Mouse (Mus musculus): Measurements from ENCODE around the gene Phactr1.
"Not testable (repeated sequence)": the region's sequence is repeated elsewhere in the genome, so short reads cannot be mapped to it uniquely, and the experiment has no call there.

The Phactr1 gene

DNA sequence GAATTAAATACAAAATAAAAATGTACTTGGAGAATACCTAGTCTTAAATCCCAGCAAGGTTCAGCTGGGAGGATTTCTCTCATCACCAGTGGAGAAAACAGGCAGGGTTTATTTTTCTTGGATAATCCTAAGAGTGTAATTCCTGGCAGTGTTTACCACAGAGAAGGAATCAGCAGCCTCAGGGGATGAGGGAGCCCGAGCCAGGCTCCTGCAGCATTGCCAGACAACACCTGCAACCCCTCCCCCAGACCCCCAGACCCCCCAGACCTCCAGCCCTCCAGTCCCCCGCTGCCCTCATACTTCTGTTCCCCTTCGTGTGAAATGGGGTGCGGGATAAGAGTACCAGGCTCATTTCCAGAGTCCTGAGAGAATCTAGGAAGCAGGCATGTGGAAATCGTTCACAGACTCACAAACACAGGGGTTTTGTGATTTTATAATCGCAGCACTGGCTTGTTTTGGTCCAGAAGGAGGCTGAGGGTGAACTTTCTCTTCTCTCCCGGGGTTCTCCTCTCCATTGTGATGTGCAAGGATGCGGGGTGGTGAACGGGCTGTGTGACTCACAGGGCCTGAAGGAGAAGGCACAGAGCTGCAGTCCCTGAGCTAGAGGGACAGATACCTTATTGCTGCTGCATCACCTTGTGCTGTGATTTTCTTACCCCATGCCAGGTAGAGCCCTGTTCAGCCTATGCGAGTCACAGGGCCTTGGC is 249.3 kb downstream of the Phactr1 start:
- no peak for DNase-seq (ENCODE audit: low spot score)

DNA sequence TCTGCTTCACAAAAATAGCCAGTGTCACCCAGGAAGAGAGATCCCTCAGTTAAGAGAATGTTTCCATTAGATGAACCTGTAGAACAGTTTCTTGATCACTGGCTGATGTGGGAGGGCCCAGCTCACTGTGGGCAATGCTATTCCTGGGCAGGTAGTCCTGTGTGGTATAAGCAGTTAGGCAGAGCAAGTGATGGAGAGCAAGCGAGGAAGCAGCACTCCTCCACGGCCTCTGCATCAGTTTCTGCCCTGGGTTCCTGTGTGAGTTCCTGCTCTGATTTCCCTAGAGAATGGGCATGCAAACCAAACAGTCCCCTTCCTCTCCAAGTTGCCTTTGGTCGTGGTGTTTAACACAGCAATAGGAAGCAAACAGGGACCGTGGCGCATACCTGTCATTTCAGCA is 251.6 kb downstream of the Phactr1 start:
- DNase-seq (ENCODE audit: low spot score), result no peak

DNA sequence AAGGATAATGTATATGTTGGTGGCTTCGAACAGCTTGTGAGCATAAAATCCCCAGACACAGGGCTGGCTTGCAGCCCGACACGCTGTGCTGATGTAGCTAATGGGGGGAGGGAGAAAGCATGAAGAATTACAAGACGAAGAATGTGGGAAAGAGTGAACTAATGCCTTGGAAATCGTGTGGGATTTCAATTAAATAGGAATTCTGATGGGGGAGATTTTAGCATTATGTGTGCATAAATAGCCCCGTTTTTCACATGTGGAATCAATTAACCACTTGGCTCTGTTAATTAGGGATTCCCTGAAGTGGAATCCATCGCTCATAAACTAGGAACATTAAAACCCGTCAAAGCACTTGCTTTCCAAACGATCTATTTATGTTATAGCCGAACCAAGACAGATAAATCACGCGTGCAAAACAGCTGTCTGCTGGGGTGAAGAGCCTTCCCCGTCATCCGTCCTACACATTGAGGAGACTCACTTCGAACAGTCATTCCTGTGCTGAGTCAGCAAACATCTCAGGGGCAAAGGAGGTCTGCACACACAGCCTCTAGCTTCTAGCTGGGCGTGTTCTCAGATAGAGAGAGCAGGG is 254.2 kb downstream of the Phactr1 start:
- no peak for DNase-seq (ENCODE audit: low spot score)

DNA sequence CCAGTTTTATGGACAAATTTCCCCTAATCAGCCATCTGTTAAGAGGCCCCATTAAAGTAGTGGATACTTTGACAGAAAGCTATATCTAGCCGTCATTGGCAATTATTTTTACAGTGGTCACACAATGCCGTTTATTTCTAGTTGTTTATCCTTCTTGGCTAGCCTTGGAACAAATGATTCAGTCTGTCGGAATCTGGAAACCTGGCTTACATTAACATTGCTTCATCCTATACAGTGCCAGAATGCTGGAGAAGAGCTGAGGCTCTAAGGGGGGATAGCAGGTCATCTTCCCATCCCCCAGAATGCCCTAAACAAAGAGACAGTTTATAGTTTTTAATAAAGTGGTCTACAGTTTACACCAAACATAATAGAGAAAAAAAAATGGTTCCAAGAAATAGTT is 257.4 kb downstream of the Phactr1 start:
- DNase-seq (ENCODE audit: low spot score), result no peak

DNA sequence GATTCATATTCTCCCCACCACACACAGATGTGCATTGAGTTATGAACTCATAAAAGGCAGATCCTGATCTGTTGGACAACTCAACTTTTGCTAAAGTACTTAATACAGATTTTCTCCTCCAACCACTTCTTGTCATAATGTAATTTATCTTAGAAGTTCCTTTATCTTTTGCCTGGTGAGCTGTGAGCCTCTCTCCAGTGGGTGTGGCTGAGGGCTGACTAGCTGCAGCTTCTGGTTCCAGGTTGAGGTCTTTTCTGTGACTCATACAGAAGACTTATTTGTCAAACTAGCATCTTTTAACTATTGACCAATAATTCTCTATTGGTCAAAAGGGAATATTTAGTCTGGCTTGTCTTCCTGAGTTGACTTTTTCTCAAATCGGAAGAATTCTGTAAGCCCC is 257.9 kb downstream of the Phactr1 start:
- no peak for DNase-seq (ENCODE audit: low spot score)

DNA sequence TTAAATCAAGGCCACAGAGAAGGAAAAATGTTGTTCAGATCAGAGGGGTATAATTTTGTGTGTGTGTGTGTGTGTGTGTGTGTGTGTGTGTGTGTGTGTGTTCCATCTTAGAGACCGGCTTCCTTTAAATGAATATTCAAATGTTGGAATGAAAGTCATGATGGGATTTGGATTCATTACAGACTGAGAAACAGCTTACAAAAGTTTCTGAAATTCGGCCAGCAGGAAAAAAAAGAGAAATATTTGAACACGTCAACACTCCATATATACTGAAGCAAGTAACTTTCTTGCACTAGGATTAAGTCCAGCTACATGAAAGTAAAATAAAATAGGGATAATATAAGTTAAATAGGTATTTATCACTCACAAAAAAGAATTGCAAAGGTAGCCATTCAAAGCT is 259.8 kb downstream of the Phactr1 start:
- no peak for DNase-seq (ENCODE audit: low spot score)

DNA sequence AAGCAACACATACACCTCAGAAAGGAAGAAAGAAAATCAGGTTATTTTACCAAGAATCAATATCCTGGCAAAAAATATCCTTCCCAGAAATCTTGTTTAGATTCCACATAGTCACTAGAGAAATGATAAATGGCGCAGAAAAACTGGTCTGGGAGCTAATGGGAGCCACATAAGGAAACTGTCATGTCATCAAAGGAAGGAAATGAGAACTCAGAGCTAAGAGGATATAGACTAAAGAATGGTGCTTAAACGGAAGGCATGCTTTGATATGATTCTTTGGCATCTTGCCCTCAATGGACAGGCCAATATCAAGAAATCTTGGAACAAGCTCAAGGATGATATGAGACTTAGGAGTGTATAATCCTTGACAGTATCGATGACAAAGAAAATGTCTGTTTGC is 263.7 kb downstream of the Phactr1 start:
- no peak for DNase-seq (ENCODE audit: low spot score)

DNA sequence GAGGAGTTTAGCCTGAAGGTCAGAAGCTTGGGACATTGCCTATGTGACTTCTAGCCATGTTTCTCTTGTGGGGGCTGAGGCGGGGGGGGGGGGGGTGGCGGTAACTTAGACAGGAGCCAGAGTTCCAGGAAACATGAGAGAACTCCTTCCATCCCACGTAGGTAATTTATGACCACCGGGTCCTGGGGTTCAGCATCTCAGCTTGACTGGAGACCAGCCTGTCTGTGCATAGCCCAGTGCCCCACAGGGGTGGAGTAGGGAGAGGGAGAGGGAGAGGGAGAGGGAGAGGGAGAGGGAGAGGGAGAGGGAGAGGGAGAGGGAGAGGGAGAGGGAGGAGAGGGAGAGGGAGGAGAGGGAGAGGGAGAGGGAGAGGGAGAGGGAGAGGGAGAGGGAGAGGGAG is 264.8 kb downstream of the Phactr1 start:
- not testable (repeated sequence) for DNase-seq (ENCODE audit: low spot score)

DNA sequence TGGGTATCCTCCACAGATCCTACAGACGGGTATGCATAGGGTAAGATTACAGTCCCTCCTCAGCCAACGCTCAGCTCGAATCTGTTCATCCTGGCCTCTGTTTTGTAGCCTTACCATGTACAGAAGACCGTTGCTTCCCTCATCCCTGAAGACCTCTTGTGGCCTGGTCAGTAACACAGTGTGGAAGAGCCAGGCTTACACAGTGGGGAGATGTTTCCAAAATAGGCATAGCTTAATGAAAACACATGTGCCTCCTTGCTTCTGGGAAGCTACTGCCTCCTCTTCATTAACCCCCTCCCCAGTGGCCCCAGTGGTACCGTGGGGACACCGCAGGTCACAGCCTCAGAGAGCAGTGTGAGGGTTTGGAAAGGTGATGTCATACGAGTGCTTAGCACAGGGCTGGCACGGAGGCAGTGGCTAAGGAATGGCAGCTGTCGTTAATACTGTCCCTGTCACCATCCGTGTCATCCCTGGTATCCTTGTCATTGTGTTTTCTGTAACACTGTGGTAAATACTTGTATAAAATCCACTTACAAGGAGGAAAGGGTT is 268.4 kb downstream of the Phactr1 start:
- no peak for DNase-seq (ENCODE audit: low spot score)

DNA sequence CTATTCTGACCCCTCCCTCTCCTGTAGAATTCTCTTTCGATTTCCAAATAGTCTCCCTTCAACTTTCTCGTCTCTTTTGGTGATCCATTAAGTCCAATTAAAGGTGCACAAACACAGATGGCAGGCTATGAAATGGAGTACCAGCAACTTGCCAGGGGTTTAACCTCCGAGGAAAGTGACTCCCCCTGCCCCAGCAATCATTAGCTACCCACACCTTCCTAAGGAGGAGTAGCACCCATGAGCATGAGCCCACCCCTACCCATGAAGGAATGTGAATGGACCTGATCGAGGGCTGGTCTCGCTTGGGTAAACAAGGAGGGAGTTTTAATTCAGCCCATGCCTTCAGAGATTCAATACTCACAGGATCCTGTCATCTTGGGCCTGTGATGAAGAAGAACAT is 268.9 kb downstream of the Phactr1 start:
- DNase-seq (ENCODE audit: low spot score), result no peak

DNA sequence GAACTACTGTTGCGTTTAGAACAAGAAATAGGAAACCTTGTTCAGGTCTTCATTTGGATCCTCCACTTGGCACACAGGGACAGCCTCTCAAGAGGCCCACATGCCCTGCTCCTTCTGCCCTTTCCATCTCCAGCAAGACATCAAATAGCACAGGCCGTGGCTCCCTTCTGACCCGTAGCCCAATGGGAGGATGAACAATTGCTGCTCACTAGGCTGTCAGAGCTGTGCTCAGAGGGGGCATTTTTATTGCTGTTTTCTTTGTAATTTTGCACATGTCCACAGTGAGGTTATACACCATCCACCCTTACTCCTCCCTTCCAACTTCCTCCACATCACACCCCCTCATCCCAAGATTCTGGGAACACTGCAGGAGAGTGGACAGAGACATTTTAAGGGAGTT is 269.6 kb downstream of the Phactr1 start:
- no peak for DNase-seq (ENCODE audit: low spot score)

DNA sequence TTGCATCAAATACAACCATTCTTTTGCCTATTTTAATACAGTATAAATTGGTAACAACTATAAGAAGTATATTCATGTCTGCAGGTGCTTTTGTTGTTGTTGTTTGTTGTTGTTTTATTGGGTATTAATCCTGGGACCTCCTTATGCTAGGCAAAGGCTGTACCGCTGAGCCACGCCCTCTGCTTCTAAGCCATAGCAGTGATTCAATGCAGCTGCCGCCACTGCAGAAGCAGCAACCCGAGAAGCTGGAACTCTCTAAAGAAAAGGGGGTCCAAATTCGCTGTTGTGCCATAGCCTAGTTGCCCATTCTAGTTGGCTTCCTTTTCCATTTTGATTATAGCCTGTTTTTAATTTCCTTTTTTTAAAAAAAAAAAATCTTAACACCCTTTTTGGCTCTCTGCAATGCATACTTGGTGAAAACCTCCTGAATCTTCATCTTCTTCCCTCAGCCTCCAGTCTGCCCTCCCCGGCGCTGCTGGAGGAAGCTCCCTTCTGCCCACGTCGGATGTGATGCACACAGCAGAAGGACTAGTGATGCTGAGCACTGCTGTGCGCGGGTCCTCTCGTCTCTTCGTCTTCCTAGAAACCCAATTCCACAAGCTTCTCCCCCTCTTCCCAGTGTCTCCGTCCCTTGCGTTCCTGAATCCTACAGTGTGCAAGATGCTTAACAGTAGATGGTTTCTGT is 271.8 kb downstream of the Phactr1 start:
- no peak for DNase-seq (ENCODE audit: low spot score)

DNA sequence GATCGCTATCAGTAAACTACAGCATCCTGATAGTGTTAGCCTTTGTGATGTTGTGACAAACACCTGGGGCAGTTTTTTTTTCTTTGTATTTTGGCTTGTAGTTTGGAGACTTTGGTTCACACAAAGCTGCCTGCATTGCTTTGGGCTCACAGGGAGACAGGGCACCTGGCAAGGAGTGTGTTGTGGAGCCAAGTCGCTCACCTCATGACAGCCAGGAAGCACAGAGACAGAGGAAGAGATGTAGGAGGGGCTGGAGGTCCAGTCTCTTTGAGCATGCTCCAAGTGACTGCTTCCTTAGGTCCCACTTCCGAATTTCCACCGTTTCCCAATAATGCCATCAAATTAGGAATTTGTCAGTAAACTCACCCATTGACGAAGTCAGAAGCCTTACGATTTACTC is 272.6 kb downstream of the Phactr1 start:
- DNase-seq (ENCODE audit: low spot score), result no peak

DNA sequence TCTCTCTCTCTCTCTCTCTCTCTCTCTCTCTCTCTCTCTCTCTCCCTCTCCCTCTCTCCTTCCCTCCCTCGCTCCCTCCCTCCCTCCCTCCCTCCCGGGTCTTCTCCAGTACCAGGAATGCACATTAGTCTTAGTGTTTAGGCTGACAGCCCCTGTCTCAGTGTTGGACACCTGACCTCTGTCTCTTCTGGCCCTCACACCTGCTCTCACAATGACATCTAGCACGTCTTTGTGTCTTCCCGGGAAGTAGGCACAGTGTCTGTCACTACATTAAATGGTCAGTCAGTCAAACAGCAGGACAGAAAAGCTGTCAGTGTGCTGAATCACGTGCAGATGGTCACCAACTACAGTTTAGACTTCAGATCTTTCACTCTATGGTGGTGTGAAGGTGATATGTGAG is 273.7 kb downstream of the Phactr1 start:
- DNase-seq (ENCODE audit: low spot score), result no peak

DNA sequence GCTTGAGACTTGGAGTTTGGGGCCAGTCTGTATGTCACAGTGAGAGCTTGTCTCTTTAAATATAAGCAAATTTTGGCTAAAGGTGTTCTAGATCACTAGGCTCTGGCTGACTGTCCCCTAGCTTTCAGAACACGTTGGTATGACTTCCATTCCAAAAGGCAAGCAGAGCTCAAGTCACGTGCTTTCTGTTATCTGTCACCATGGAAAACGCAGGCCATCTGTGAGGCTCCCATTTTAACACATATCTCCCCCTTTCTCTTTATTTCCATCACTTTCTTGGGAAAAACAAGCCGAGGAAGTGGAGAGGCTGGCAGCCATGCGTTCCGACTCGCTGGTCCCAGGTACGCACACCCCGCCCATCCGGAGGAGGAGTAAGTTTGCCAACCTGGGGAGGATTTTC is 275.9 kb downstream of the Phactr1 start:
- no peak for DNase-seq (ENCODE audit: low spot score)

DNA sequence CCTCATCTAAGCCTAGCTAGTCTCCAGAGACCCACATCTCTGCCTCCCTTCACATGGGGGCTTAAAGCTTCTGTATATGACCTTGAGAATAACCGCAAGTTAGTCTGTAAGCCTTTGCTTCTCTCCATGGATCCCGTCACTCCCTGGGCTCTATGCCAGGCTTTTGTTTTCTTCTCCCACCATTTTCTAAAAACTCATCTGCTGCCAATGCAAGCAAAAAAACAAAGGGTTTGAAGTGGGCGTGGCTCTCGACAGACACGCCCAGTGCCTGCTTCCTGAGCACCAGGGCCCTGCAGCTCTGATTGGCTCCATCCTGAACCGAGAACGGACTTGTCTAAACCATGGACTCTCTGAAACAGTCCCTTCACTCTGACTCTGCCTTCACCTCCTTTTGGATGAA is 277.4 kb downstream of the Phactr1 start:
- no peak for DNase-seq (ENCODE audit: low spot score)

DNA sequence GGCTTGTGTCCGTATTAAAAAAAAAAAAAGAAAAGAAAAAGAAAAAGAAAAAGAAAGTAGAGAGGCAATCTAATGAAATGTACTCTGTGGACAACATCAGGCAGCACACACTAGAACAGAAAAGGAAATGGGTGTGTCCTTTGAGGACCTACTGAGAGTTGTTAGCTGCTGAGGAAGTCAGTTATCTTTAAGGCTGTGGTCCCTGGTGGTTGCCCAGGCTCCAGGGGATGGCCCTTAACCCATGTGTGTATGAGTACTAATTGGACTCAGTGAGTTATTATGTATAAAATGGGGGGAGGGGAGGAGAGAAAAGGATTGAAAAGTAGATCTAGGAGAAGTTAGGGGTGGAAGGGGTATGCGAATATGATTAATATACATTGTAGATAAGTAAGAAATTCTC is 278.4 kb downstream of the Phactr1 start:
- DNase-seq (ENCODE audit: low spot score), result no peak

DNA sequence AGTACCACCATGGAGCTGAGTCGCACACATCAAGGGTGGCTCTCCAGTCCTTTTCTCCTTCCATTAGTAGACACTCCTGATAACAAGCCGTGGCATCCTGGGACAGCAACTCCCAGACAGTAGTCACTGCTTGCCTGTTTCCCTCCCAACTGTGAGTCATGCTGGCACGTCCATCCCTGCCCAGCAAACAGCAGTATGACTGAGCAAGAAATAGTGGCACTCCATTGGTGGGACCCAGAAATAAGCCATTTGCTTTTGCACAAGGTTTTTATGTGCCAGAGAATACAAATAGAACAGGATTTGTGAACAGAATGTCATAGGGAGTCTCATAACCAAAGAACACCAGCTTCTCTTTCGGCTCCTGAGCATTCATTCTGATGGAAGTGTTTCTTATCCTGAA is 281.1 kb downstream of the Phactr1 start:
- DNase-seq (ENCODE audit: low spot score), result no peak

DNA sequence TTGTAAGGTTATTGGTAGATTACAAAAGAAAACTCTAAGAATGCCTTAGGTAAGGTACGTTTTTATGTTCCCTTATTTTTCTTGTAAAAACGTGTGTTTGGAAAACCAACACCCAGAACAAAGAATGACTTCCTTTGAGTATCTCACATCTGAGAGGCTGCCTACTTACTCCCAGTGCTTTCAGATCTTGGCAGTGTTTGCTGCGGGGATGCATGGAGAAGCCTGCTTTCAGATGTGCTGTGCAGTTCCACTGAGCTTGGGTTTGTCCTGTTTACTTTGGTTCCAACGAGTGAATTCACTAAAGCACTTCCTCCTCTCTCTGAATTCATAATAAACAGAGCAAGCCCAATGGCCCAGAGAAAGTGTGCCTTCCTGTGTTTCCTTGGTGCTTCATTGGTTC is 288.1 kb downstream of the Phactr1 start:
- no peak for DNase-seq (ENCODE audit: low spot score)

DNA sequence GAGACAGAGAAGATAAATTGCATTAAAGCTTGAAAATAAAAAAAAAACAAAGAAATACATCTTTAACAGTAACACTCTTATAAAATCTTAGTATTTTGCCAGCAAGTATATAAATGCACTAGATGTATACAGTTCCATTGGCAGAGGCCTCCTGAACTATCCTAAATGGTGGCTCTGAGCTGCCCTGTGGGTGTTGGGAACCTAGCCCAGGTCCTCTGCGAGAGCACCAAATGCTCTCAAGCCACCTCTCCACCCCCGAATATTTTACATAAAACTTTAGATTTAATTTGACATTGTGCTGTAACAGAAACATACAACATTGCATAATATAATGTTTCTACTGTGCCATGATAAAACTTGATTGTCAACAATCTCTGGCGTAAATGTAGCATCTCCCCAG is 293.1 kb downstream of the Phactr1 start:
- no peak for DNase-seq (ENCODE audit: low spot score)

DNA sequence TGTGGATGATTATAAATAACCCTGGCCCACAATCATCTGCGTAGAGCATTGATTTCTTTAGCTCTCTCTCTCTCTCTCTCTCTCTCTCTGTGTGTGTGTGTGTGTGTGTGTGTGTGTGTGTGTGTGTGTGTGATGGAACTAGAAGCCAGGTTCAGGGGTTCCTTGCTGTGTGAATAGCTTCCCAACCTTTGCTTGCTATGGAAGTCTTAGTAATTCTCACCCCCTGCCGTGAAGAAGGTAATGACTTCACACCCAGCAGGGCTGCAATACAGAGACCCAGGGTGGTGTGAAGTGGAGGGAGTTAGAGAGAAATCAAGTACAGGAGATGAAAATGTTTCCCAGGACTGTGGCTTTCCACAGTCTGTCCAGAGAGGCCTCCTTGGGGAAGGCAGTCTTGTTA is 293.5 kb downstream of the Phactr1 start:
- no peak for DNase-seq (ENCODE audit: low spot score)

DNA sequence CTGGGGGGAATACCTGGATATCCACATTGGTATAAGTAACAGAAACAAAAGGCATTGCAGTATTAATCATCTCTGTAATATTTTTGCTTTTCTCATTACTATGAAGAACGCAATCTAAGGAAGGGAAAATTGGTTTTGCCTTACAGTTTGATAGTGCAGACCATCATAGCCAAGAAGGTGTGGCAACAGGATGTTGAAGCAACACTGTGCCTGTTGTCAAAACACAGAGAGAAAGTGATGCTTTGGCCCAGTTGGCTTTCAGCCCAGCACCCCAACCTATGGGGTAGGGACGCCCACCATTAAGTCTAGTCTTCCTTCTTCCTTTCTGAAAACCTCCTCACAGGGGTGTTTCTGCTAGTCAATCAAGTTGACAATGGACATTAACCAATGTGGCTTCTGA is 294.1 kb downstream of the Phactr1 start:
- no peak for DNase-seq (ENCODE audit: low spot score)

DNA sequence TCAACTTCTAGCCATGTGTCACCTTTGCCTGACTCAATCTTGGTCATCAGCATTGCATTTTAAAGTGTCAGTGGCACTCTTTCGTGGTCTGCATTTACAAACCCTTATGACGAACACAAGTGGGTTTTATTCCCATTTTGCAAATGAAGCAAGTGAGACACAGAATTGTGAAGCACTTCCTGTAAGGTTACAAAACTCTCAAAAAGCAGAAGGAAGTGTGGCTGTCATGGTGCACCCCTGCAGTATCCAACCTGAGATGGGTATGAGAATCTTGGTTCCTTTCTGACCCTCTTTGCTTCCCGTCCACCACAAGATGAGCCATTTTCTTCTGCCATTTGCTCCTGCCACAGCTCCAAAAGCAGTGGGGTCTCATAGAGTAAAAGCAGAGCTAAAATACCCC is 295.7 kb downstream of the Phactr1 start:
- no peak for DNase-seq (ENCODE audit: low spot score)
